Mouse (Mus musculus) ES-Bruce4 (cell line): ENCODE data around the gene Zfp68.

ENCODE experiments used
- CTCF ChIP-seq: IDR thresholded peaks from one replicate; pipeline ENCODE4 v1.8.1; 2011; ENCODE audit warnings: low read depth, low read length
- EP300 ChIP-seq: IDR thresholded peaks from 2 replicates; pipeline ENCODE4 v1.6.1; 2011; ENCODE audit warnings: low read depth, low read length; ENCODE audit not compliant: insufficient read depth
- POLR2A ChIP-seq: IDR thresholded peaks from one replicate; pipeline ENCODE4 v1.8.1; 2011; ENCODE audit warnings: low read length; ENCODE audit not compliant: insufficient read depth

DNA sequence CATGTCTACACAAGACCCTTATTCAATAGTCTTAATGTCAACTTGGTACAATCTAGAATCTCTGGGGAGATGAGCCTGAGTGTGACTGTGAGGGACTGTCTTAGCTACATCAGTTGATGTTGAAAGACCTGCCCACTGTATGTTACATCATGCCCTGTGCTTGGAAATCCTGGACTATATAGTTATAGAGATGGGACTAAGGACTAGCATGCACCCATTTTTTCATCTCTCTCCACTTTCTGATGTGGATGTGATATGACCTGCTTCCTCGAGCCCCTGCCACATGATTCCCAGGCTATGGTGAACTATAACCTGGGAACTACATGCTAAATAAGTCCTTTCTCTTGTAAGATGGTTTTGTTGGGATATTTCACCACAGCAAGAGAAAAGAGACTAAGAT lies 33.4 kb upstream of the Zfp68 start:
- TF ChIP-seq EP300: no peak
- TF ChIP-seq POLR2A: no peak
- TF ChIP-seq CTCF: no peak
